Mouse (Mus musculus) midbrain, postnatal 0 days (tissue): ENCODE results near the gene Dhrs1. TPM values are rescaled to one million over a fixed set of nuclear protein-coding genes. Genes with fewer than 3 reads are reported as not detected.

Experiments used
- ATAC-seq: fragments of 200-750 bp; cut with Nextera tagmentation; 2 replicates; pipeline ENCODE4 v1.8.0; 2017; ENCODE audit warnings: moderate number of reproducible peaks, mild to moderate bottlenecking, moderate TSS enrichment, moderate library complexity; ENCODE audit not compliant: low FRiP score
- DNase-seq: peaks from one replicate; pipeline ENCODE4 v3.0.0-alpha.2; 2015; ENCODE audit warnings: low spot score
- H3K27ac ChIP-seq: fragments of 300-500 bp; sonication (generic); 2 replicates; pipeline ENCODE4 v1.5.1; 2014; ENCODE audit warnings: low read depth, mild to moderate bottlenecking, low read length, mixed read lengths
- H3K27me3 ChIP-seq: fragments of 300-500 bp; sonication (generic); 2 replicates; pipeline ENCODE4 v1.6.1; 2014; ENCODE audit warnings: low read length, control low read depth, mixed read lengths; ENCODE audit not compliant: insufficient read depth
- H3K36me3 ChIP-seq: fragments of 300-500 bp; sonication (generic); 2 replicates; pipeline ENCODE4 v1.6.1; 2014; ENCODE audit warnings: low read length, control low read depth, mixed read lengths; ENCODE audit not compliant: insufficient read depth
- H3K4me1 ChIP-seq: fragments of 300-500 bp; sonication (generic); 2 replicates; pipeline ENCODE4 v1.6.1; 2014; ENCODE audit warnings: mild to moderate bottlenecking, control low read depth, antibody characterized with exemption, low read length, mixed read lengths; ENCODE audit not compliant: insufficient read depth
- H3K4me2 ChIP-seq: fragments of 300-500 bp; sonication (generic); 2 replicates; pipeline ENCODE4 v1.6.1; 2014; ENCODE audit warnings: low read depth, mild to moderate bottlenecking, low read length, mixed read lengths; ENCODE audit not compliant: poor library complexity, severe bottlenecking
- H3K4me3 ChIP-seq: fragments of 300-500 bp; sonication (generic); 2 replicates; pipeline ENCODE4 v1.5.1; 2014; ENCODE audit warnings: low read depth, mild to moderate bottlenecking, low read length, moderate library complexity
- H3K9ac ChIP-seq: fragments of 300-500 bp; sonication (generic); replicated peaks from 2 replicates; pipeline ENCODE4 v1.6.1; 2014; ENCODE audit warnings: mild to moderate bottlenecking, low read length, moderate library complexity, mixed read lengths; ENCODE audit not compliant: poor library complexity, severe bottlenecking
- H3K9me3 ChIP-seq: fragments of 300-500 bp; sonication (generic); 2 replicates; pipeline ENCODE4 v1.6.1; 2016; ENCODE audit warnings: low read length, control low read depth
- CTCF ChIP-seq: IDR thresholded peaks from 2 replicates; pipeline ENCODE4 v1.5.1; 2016; ENCODE audit warnings: antibody characterized with exemption, mild to moderate bottlenecking
- WGBS: fragments of 180-500 bp; shearing (Covaris S2); extraction: QIAGEN DNeasy Blood & Tissue Kit; methylation state at CpG from one replicate; pipeline ENCODE4 v1.1.7; 2014; 5-methylcytosine and 5-hydroxymethylcytosine counted together
- polyA plus RNA-seq: library from polyadenylated mRNA; unstranded; fragments of >200 nt; fragmentation: Nextera tagmentation; extraction: Ambion mirVana; gene quantifications from 2 replicates; pipeline ENCODE4 v1.2.1, GENCODE M21; 2015
- total RNA-seq: library from RNA; depleted of rRNA; stranded (reverse); fragments of >200 nt; gene quantifications from 2 replicates; pipeline ENCODE4 v1.2.3, GENCODE M21; 2014

Dhrs1 gene
- total and polyA plus RNA-seq, 2 experiments from 2014 or later, result 72.0 to 94.0 TPM

GRCm38 (mm10) chr14:55714893-55715292 lies 30.6 kb downstream of the Dhrs1 start:
- Histone ChIP-seq H3K27ac (no peak overlapping the region), H3K36me3 (peaks cover 27% of the 10 kb centered on the region), H3K4me2 (no peak overlapping the region), H3K9me3 (no peaks in the 10 kb centered on the region), H3K27me3 (0 out of 2 replicates have a peak, but pooled peaks cover 5% of the 10 kb centered on the region), H3K4me1 (no peaks in the 10 kb centered on the region), H3K9ac (no peak overlapping the region), H3K4me3 (no peak overlapping the region)
- 39% methylated on average over 6 of the region's 6 CpGs for WGBS
- DNase-seq, result no peak
- ATAC-seq, result no peak
- TF ChIP-seq CTCF, result no peak

- no peak within 1 kb of the TSS for H3K4me2 ChIP-seq
These were observed 31.8 kb downstream of the Dhrs1 start, which contains the start of gene Tgm1 for GRCm38 (mm10) chr14:55713729-55714122. Tgm1 (minus strand) TSS chr14:55713926.

GRCm38 (mm10) chr14:55713007-55713728 lies 32.3 kb downstream of the Dhrs1 start:
- H3K36me3 ChIP-seq, result peaks cover 19% of the 10 kb centered on the region
- WGBS, result 17% methylated on average over 24 of the region's 25 CpGs
- H3K9me3 ChIP-seq, result no peaks in the 10 kb centered on the region
- H3K27me3 ChIP-seq, result 0 out of 2 replicates have a peak, but pooled peaks cover 5% of the 10 kb centered on the region
- DNase-seq, result no peak
- H3K9ac ChIP-seq, result no peak overlapping the region
- no peak overlapping the region for H3K4me2 ChIP-seq
- no peak overlapping the region for H3K4me3 ChIP-seq
- no peak for ATAC-seq
- no peak for TF ChIP-seq CTCF
- H3K27ac ChIP-seq, result no peak overlapping the region
- no peaks in the 10 kb centered on the region for H3K4me1 ChIP-seq

More at GRCm38 (mm10) chr14:55713729-55714122, 31.8 kb downstream of the Dhrs1 start, which contains the start of gene Tgm1:
- Histone ChIP-seq H3K9ac (no peak within 1 kb of the TSS), H3K4me3 (no peak within 1 kb of the TSS), H3K27ac (no peak within 1 kb of the TSS), H3K9me3 (no peaks in the 10 kb centered on the region), H3K27me3 (0 out of 2 replicates have a peak, but pooled peaks cover 5% of the 10 kb centered on the region), H3K4me1 (no peaks in the 10 kb centered on the region), H3K36me3 (peaks cover 23% of the 10 kb centered on the region)
- no peak for TF ChIP-seq CTCF
- DNase-seq (no peak), ATAC-seq (no peak)
- 43% methylated on average over 4 of the region's 4 CpGs for WGBS

- Histone ChIP-seq H3K9ac (no peak overlapping the region), H3K36me3 (peaks cover 9% of the 10 kb centered on the region), H3K9me3 (no peaks in the 10 kb centered on the region), H3K4me1 (no peaks in the 10 kb centered on the region), H3K27me3 (0 out of 2 replicates have a peak, but pooled peaks cover 5% of the 10 kb centered on the region), H3K4me2 (no peak overlapping the region), H3K4me3 (no peak overlapping the region), H3K27ac (no peak overlapping the region)
- DNase-seq (no peak), ATAC-seq (no peak)
- 77% methylated on average over 7 of the region's 7 CpGs for WGBS
- TF ChIP-seq CTCF, result no peak
These were observed 33.7 kb downstream of the Dhrs1 start for GRCm38 (mm10) chr14:55711786-55712185.

- H3K4me3 ChIP-seq, result no peak overlapping the region
- no peak overlapping the region for H3K4me2 ChIP-seq
- 0 out of 2 replicates have a peak, but pooled peaks cover 5% of the 10 kb centered on the region for H3K27me3 ChIP-seq
- no peaks in the 10 kb centered on the region for H3K36me3 ChIP-seq
- no peak for TF ChIP-seq CTCF
- no peak overlapping the region for H3K27ac ChIP-seq
- no peak overlapping the region for H3K9ac ChIP-seq
- H3K9me3 ChIP-seq, result no peaks in the 10 kb centered on the region
- H3K4me1 ChIP-seq, result no peaks in the 10 kb centered on the region
- 86% methylated on average over 4 of the region's 4 CpGs for WGBS
- no peak for ATAC-seq
- no peak for DNase-seq
These were observed 36.0 kb downstream of the Dhrs1 start for GRCm38 (mm10) chr14:55709509-55709908.

GRCm38 (mm10) chr14:55707397-55707796 lies 38.1 kb downstream of the Dhrs1 start:
- Histone ChIP-seq H3K4me3 (no peak overlapping the region), H3K27me3 (no peaks in the 10 kb centered on the region), H3K4me1 (no peaks in the 10 kb centered on the region), H3K36me3 (no peaks in the 10 kb centered on the region), H3K27ac (no peak overlapping the region), H3K9ac (no peak overlapping the region), H3K9me3 (no peaks in the 10 kb centered on the region), H3K4me2 (no peak overlapping the region)
- 79% methylated on average over 5 of the region's 5 CpGs for WGBS
- TF ChIP-seq CTCF, result no peak
- DNase-seq, result no peak
- no peak for ATAC-seq
